Mouse (Mus musculus) forebrain, embryonic 10.5 days (tissue): ENCODE data around the gene Rem1. TPM values are rescaled to one million over a fixed set of nuclear protein-coding genes. Genes with fewer than 3 reads are reported as not detected.
A peak's percentile ranks its signal among the peaks of the same experiment; 100 is the strongest.

ENCODE experiments used
- DNase-seq: peaks from one replicate; pipeline ENCODE4 v3.0.0-alpha.2; 2017; ENCODE audit warnings: low spot score; ENCODE audit errors: extremely low spot score
- H3K27ac ChIP-seq: fragments of 300-500 bp; sonication (generic); 2 replicates; pipeline ENCODE4 v1.5.1; 2016; ENCODE audit warnings: mild to moderate bottlenecking
- H3K27me3 ChIP-seq: fragments of 300-500 bp; sonication (generic); 2 replicates; pipeline ENCODE4 v1.6.1; 2016; ENCODE audit warnings: mild to moderate bottlenecking; ENCODE audit not compliant: poor library complexity, severe bottlenecking
- H3K36me3 ChIP-seq: fragments of 300-500 bp; sonication (generic); replicated peaks from 2 replicates; pipeline ENCODE4 v1.6.1; 2016; ENCODE audit warnings: mild to moderate bottlenecking, moderate library complexity
- H3K4me1 ChIP-seq: fragments of 300-500 bp; sonication (generic); 2 replicates; pipeline ENCODE4 v1.6.1; 2016
- H3K4me3 ChIP-seq: fragments of 300-500 bp; sonication (generic); 2 replicates; pipeline ENCODE4 v1.5.1; 2016; ENCODE audit warnings: mild to moderate bottlenecking, moderate library complexity
- H3K9me3 ChIP-seq: fragments of 300-500 bp; sonication (generic); 2 replicates; pipeline ENCODE4 v1.6.1; 2016; ENCODE audit warnings: mild to moderate bottlenecking, moderate library complexity
- WGBS: fragments of 180-500 bp; shearing (Covaris S2); methylation state at CpG from one replicate; pipeline ENCODE4 v1.1.7; 2016; 5-methylcytosine and 5-hydroxymethylcytosine counted together
- polyA plus RNA-seq: library from polyadenylated mRNA; unstranded; fragments of >200 nt; fragmentation: Nextera tagmentation; extraction: Ambion mirVana; gene quantifications from 2 replicates; pipeline ENCODE4 v1.2.1, GENCODE M21; 2016

Gene Rem1
- polyA plus RNA-seq, 1 experiment from 2014 or later = 0.16 TPM

DNA sequence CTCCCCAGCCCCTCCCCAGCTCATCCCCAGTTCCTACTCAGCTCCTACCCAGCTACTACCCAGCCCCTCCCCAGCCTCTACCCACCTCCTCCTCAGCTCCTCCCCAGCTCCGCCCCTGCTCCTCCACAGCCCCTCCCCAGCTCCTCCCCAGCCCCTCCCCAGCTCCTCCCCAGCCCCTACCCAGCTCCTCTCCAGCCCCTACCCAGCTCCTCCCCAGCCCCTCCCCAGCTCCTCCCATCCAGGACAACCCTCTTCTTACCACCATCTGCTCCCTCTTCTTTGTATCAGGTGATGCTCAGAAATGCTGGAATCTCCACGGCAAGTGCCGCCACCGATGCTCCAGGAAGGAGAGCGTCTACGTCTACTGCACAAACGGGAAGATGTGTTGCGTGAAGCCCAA, 14.6 kb upstream of the Rem1 start:
- H3K4me1 ChIP-seq = peaks cover 10% of the 10 kb centered on the region
- H3K27me3 ChIP-seq = no peaks in the 10 kb centered on the region
- H3K27ac ChIP-seq = no peak overlapping the region
- H3K36me3 ChIP-seq = no peaks in the 10 kb centered on the region
- peaks cover 2% of the 10 kb centered on the region; the same call in 1 of the 2 replicates for H3K9me3 ChIP-seq
- H3K4me3 ChIP-seq = peak overlapping the region; percentile 10; the same call in 1 of the 2 replicates
- DNase-seq = no peak
- WGBS = 34% methylated on average over 7 of the region's 8 CpGs

DNA sequence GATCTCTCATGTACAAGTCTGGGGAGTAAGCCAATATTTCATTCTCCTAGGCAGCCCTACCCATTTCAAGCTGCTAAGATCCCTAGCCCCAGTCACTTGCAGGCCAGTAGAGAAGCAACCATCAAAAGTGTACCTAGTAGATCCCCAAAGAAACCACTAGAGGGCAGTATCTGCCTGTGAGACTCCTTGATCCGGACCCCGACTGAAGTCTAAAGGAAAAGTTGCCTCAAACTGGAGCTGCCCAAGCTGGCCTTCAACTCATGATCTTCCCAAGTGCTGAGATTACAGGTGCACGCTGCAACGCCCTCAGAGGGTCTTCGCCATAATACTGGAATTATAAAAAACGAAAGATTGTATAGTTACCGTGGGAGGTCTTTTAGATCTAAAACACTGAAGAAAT, 11.2 kb upstream of the Rem1 start:
- no peaks in the 10 kb centered on the region for H3K27me3 ChIP-seq
- H3K4me3 ChIP-seq = no peak overlapping the region
- no peaks in the 10 kb centered on the region for H3K36me3 ChIP-seq
- DNase-seq = peak; percentile 50
- no peaks in the 10 kb centered on the region for H3K9me3 ChIP-seq
- peaks cover 17% of the 10 kb centered on the region for H3K4me1 ChIP-seq
- 10% methylated on average over 7 of the region's 7 CpGs for WGBS
- H3K27ac ChIP-seq = no peak overlapping the region

GRCm38 (mm10) chr2:152616470-152616869, 10.3 kb upstream of the Rem1 start:
- 84% methylated on average over 6 of the region's 6 CpGs for WGBS
- no peak for DNase-seq
- Histone ChIP-seq H3K4me1 (peaks cover 17% of the 10 kb centered on the region), H3K27ac (no peak overlapping the region), H3K9me3 (no peaks in the 10 kb centered on the region), H3K36me3 (no peaks in the 10 kb centered on the region), H3K27me3 (no peaks in the 10 kb centered on the region), H3K4me3 (no peak overlapping the region)

DNA sequence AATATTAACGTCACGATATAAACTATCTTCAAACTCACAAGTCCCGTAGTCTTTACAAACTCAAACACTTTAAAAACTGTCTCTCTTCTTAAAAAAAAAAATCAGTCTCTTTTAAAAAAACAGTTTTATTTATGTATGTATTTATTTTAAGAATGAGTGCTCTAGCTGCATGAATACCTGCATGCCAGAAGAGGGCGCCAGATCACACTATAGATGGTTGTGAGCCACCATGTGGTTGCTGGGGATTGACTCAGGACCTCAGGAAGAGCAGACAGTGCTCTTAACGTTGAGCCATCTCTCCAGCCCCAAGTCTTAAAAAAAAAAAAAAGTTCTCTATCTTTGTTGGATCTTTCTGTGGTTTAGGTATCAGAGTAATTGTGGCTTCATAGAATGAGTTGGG, 9.4 kb upstream of the Rem1 start:
- Histone ChIP-seq H3K27ac (no peak overlapping the region), H3K4me1 (peaks cover 10% of the 10 kb centered on the region), H3K36me3 (no peaks in the 10 kb centered on the region), H3K27me3 (no peaks in the 10 kb centered on the region), H3K4me3 (no peak overlapping the region), H3K9me3 (no peaks in the 10 kb centered on the region)
- WGBS = 58% methylated on average over 5 of the region's 5 CpGs
- DNase-seq = no peak

DNA sequence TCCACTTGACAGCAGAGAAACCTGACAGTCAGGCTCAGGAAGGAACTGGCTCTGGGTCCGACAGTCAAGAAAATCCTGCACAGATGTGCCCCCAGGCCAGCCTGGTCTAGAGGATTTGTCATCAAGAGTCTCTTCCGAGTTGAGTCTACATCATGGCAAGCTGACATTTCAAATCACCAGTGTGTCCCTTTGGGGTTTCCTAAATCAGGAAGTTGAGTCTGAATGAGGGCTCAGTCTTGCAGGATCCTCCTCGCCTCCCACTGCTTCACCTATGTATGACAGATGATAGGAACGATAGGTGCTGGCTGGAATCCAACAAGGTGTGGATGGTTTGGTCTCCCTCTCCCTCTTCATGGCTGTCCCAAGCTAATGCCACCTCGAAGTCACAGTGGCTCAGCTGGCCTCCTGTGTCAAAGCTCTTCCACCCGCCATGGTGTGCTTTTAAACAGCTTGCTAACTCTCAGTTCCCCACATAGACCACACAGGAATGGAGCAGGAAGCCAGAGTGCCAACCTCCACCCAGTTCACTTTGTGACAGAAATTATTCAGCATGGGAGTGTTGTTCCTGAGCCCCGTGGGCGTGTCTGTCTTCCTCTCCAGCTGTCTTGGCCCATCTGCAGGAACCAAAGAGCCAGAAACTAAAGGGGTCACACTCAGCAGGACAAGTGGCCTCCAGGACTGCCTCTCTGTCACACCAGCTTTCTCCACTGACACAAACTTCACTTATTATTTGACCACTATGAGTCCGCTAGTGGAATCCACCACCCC, 6.2 kb upstream of the Rem1 start:
- 77% methylated on average over 9 of the region's 9 CpGs for WGBS
- H3K4me1 ChIP-seq = peaks cover 12% of the 10 kb centered on the region
- peaks cover 18% of the 10 kb centered on the region for H3K27me3 ChIP-seq
- DNase-seq = no peak
- no peak overlapping the region for H3K4me3 ChIP-seq
- no peaks in the 10 kb centered on the region for H3K9me3 ChIP-seq
- H3K36me3 ChIP-seq = no peaks in the 10 kb centered on the region
- no peak overlapping the region for H3K27ac ChIP-seq

- WGBS = 89% methylated on average over 13 of the region's 13 CpGs
- peaks cover 24% of the 10 kb centered on the region for H3K4me1 ChIP-seq
- no peak for DNase-seq
- H3K36me3 ChIP-seq = no peaks in the 10 kb centered on the region
- H3K27me3 ChIP-seq = peaks cover 34% of the 10 kb centered on the region
- H3K4me3 ChIP-seq = no peak overlapping the region
- H3K9me3 ChIP-seq = no peaks in the 10 kb centered on the region
- H3K27ac ChIP-seq = no peak overlapping the region
These were observed 4.6 kb upstream of the Rem1 start for GRCm38 (mm10) chr2:152622151-152622550.

GRCm38 (mm10) chr2:152622953-152623352, 3.8 kb upstream of the Rem1 start, which contains the start of gene Defb25:
Gene Defb25, minus strand, starts transcription at chr2:152623053.
- Histone ChIP-seq H3K4me1 (peaks cover 32% of the 10 kb centered on the region), H3K9me3 (no peaks in the 10 kb centered on the region), H3K4me3 (no peak within 1 kb of the TSS), H3K36me3 (no peaks in the 10 kb centered on the region), H3K27ac (no peak within 1 kb of the TSS), H3K27me3 (peaks cover 42% of the 10 kb centered on the region)
- no peak for DNase-seq
- WGBS = 86% methylated on average over 7 of the region's 7 CpGs

- Histone ChIP-seq H3K27ac (no peak overlapping the region), H3K4me3 (no peak overlapping the region), H3K36me3 (no peaks in the 10 kb centered on the region), H3K4me1 (peaks cover 35% of the 10 kb centered on the region), H3K27me3 (peaks cover 58% of the 10 kb centered on the region), H3K9me3 (no peaks in the 10 kb centered on the region)
- DNase-seq = no peak
- 86% methylated on average over 2 of the region's 2 CpGs for WGBS
These were observed 2.2 kb upstream of the Rem1 start for GRCm38 (mm10) chr2:152624566-152624965.

GRCm38 (mm10) chr2:152625256-152625655, 1.5 kb upstream of the Rem1 start:
- WGBS = 15% methylated on average over 1 of the region's 1 CpGs
- DNase-seq = no peak

DNA sequence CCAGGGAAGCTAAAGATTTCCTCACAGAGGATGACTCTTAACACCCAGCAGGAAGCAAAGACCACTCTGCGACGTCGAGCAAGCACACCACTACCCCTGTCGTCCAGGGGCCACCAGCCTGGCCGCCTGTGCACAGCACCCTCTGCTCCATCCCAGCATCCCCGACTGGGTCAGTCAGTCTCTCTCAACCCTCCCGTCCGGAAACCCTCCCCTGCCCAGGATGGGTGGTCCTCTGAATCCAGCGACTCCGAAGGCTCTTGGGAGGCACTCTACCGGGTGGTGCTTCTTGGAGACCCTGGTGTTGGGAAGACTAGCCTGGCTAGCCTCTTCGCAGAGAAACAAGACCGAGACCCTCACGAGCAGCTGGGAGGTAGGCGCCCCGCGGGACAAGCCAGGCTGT, 1.3 kb downstream of the Rem1 start:
- Histone ChIP-seq H3K36me3 (no peaks in the 10 kb centered on the region), H3K27me3 (peaks cover 72% of the 10 kb centered on the region), H3K4me3 (no peak overlapping the region), H3K27ac (no peak overlapping the region), H3K4me1 (peaks cover 30% of the 10 kb centered on the region), H3K9me3 (no peaks in the 10 kb centered on the region)
- WGBS = 39% methylated on average over 17 of the region's 17 CpGs
- DNase-seq = no peak

More at GRCm38 (mm10) chr2:152625256-152625655, 1.5 kb upstream of the Rem1 start:
- H3K4me1 ChIP-seq = peaks cover 28% of the 10 kb centered on the region
- no peaks in the 10 kb centered on the region for H3K9me3 ChIP-seq
- H3K27me3 ChIP-seq = peaks cover 65% of the 10 kb centered on the region
- H3K4me3 ChIP-seq = no peak overlapping the region
- no peak overlapping the region for H3K27ac ChIP-seq
- H3K36me3 ChIP-seq = no peaks in the 10 kb centered on the region

DNA sequence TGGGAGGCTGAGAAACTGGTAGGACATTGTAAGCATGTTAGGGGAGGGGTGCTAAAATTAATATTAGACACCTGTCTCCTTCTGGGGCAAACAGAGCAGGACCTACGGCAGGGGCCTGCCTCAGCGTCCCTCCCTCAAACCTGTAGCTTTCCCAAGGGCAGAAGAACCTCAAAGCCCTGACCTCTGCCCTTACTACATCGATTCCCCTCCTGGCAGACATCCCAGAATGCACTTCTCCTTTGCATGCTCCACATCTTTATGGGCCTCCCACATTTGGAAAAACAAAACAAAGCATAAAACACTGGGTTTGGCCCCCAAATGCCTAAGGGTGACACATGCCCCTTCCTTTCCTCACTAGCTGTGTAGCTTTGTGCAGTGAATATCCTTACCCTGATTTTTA, 2.5 kb downstream of the Rem1 start:
- Histone ChIP-seq H3K27ac (no peak overlapping the region), H3K4me3 (no peak overlapping the region), H3K27me3 (peaks cover 79% of the 10 kb centered on the region), H3K36me3 (no peaks in the 10 kb centered on the region), H3K9me3 (no peaks in the 10 kb centered on the region), H3K4me1 (peaks cover 36% of the 10 kb centered on the region)
- no peak for DNase-seq
- 74% methylated on average over 3 of the region's 3 CpGs for WGBS

DNA sequence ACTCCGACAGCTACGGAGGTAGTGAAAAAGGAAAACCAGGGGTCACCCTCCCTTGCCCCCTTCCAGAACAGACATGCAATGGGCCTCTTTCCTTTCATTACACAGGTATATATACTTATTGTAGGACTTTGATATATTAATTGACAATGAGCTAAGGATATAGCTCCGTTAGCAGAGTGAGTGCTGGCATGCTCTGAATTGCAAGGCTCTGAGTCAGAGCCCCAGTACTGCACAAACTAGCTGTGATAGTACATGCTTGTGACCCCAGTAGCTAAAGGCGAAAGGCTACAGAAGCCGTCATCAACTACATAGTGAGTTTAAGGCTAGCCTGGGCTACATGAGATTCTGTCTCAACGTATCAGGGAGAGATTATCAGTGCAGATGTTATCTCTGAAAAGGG, 3.2 kb downstream of the Rem1 start:
- Histone ChIP-seq H3K36me3 (no peaks in the 10 kb centered on the region), H3K4me1 (peaks cover 36% of the 10 kb centered on the region), H3K9me3 (no peaks in the 10 kb centered on the region), H3K27ac (no peak overlapping the region), H3K27me3 (peaks cover 80% of the 10 kb centered on the region), H3K4me3 (no peak overlapping the region)
- no peak for DNase-seq
- WGBS = 92% methylated on average over 6 of the region's 6 CpGs

DNA sequence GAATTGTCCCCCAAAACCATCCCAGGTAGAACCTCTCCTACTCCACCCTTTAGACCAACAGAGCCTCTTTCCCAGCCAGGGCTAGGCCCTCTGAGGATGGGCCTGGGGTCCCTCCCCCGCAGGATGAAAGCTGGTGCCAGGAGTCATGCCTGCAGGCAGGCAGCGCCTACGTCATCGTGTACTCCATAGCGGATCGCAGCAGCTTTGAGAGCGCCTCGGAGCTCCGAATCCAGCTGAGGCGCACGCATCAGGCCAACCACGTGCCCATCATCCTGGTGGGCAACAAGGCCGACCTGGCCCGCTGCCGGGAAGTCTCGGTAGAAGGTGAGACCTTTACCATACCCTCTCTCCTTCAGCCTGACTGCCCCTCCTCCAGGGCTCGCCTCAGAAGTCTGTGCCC, 6.6 kb downstream of the Rem1 start:
- Histone ChIP-seq H3K27me3 (peaks cover 52% of the 10 kb centered on the region), H3K36me3 (no peaks in the 10 kb centered on the region), H3K4me1 (peaks cover 8% of the 10 kb centered on the region), H3K27ac (0 out of 2 replicates have a peak overlapping the region, but pooled peaks have one; percentile 6), H3K9me3 (no peaks in the 10 kb centered on the region), H3K4me3 (no peak overlapping the region)
- no peak for DNase-seq
- 51% methylated on average over 17 of the region's 17 CpGs for WGBS
